Mouse (Mus musculus): ENCODE data around the gene Sgms1.

DNA sequence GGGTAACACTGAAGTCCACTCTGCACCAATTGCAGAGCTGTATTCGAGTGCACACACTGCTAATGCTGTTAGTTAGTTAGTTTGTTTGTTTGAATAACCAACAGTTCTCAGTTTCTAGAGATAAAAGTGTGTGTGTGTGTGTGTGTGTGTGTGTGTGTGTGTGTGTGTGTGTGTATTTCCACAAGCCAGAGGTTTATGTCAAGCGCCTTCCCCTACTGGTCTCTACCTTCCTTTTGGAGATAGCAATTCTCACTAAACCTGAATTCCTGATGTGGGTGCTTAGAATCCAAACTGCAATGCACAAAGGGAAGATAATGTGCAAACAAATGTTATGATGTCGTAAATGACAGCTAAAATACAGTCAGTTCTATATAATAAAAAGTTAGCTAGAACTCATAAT, 131.9 kb downstream of the Sgms1 start:
- TF ChIP-seq CTCF (IDR thresholded peaks at IDR 0.05; ENCODE audit: control insufficient read depth, insufficient read depth, insufficient replicate concordance, low read depth, low read length) (no peak), POLR2A (IDR thresholded peaks at IDR 0.05; ENCODE audit: control insufficient read depth, low read depth, low read length) (no peak)

Data from testis, adult 2 months (tissue).